Mouse (Mus musculus) left cerebral cortex, postnatal 14 days (tissue): Measurements from ENCODE around the gene Krtap15. TPM values are rescaled to one million over a fixed set of nuclear protein-coding genes. Genes with fewer than 3 reads are reported as not detected.

Experiments used
- DNase-seq, 2 experiments: peaks; one replicate each; pipeline ENCODE4 v3.0.0; 2021 to 2022; ENCODE audit warnings: low spot score in 2 of 2, mixed read lengths in 1 of 2
- intact Hi-C: fragments of 180-260 bp; cut with DNase I; formaldehyde crosslinking; loops from one replicate; pipeline ENCODE4 v1.15.1; 2025
- long read RNA-seq, 2 experiments: library from polyadenylated mRNA; stranded (forward); transcript quantifications; one replicate each; pipeline ENCODE4 v2.0.0; 2021
- total RNA-seq, 2 experiments: library from RNA; stranded (reverse); gene quantifications; 2 replicates each; pipeline ENCODE4 v1.2.3; 2021

Krtap15 gene
- total RNA-seq = not detected
- long read RNA-seq, experiment 1 = 0 reads
- long read RNA-seq, experiment 2 = 0 reads

DNA sequence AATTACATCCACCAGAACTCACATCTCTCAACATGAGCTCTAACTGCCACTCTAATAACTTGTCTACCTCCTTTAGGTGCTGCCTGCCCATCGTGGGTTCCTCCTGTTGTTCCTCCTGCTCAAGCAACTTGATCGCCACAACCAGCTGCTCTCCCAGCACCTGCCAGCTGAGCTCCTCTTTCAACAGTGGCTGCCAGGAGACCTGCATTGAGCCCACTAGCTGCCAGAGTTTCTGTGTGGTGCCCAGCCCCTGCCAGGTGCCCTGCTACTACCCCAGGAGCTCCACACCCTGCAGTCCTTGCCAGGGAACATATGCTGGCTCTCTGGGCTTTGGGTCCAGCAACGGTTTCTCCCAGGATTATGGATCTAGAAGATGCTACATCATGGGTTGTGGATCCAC is at the start of gene Krtap15:
Krtap15 (plus strand) TSS at position 150 of the 400 bp plus-strand sequence.
- intact Hi-C loops = no loop called here
- no peak for DNase-seq

DNA sequence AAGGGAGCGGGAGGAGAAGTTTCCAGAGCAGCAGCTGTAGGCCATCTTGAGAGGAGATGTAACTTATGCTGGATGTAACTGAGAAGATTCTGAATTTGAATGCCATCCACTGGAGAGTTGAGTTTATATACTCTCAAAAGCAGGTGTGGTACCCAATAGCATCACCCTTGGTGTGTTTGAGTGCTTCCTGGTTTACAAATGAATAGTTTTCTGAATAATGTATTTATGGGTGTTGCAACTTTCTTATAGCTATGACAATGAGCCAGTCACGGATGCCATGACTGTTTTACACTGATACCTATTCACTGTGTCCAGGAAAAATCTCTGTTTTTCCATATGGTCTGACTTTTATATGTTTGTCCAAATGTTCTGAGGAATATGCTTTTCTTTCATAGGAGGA is 45.9 kb upstream of the Krtap15 start, which contains the start of gene 2310057N15Rik:
2310057N15Rik (minus strand) TSS at position 101 of the 400 bp plus-strand sequence.
- no peak for DNase-seq
- intact Hi-C loops = no loop called here

DNA sequence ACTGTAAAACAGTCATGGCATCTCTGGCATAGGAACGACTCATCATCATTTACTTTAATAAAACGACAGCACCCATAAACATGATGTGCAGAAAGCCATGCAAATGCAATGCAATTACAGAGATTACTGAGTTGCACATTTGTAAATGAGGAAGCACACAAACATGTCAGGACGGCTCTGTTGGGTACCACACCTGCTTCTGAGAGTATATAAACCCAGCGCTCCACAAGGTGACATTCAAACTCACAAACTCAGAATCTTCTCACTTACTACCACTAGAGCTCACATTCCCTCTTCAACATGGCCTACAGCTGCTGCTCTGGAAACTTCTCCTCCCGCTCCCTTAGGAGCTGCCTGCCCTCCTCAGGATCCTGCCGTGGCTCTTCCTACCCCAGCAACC is 42.4 kb upstream of the Krtap15 start, which contains the start of gene Gm5965:
Gm5965 (plus strand) TSS at position 301 of the 400 bp plus-strand sequence.
- no peak for DNase-seq
- intact Hi-C loops = no loop called here

DNA sequence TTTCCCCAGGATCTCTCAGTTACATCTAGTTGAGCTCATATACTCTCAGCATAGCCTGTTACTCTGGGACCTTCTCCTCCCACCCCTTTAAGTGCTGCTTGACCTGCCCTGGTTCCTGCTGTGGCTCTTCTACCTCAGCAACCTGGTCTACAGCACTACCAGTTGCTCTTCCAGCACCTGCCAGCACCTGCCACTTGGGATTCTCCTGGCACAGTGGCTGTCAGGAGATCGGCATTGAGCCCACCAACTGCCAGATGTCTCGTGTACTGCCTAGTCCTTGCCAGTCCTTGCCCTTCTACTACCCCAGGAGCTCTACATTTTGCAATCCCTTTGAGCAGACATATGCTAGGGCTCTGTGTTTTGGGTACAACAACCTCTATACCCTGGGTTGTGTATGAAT is 33.2 kb upstream of the Krtap15 start:
- intact Hi-C loops = no loop called here
- no peak for DNase-seq

DNA sequence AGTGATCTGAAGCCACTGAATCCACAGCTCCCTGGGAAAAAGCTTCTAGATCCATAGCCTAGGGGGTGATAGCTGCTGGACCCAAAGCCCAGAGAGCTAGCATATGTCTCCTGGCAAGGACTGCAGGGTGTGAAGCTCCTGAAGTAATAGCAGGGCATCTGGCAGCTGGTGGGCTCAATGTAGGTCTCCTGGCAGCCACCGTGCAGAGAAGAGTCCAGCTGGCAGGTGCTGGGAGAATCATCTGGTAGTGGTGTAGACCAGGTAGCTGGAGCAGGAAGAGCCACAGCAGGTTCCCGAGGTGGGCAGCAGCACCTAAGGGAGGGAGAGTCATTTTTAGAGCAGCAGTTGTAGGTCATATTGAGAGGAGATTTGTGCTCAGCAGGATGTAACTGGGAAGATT is 8.2 kb upstream of the Krtap15 start, which contains the start of gene Gm20741:
Gm20741 (minus strand) TSS at position 394 of the 400 bp plus-strand sequence.
- intact Hi-C loops = no loop called here
- no peak for DNase-seq

DNA sequence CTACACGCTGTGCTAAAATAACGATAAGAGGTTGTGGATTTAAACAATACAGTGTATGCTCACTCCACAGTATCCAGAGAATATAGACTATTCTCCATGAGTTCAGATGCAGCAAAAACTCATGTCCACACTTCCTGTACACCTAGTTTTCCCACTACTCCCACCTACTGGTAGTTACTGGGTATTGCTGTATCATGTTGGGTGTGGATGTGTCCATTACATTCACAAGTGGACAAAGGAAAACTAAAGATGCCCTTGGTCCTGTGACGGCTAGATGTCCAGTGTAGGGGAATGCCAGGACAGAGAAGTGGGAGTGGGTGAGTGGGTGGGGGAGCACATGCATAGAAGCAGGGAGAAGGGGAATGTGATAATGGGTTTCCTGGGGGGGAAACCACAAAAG is 3.7 kb downstream of the Krtap15 start:
- DNase-seq = peak; percentile 11 to 15
- intact Hi-C loops = no loop called here

DNA sequence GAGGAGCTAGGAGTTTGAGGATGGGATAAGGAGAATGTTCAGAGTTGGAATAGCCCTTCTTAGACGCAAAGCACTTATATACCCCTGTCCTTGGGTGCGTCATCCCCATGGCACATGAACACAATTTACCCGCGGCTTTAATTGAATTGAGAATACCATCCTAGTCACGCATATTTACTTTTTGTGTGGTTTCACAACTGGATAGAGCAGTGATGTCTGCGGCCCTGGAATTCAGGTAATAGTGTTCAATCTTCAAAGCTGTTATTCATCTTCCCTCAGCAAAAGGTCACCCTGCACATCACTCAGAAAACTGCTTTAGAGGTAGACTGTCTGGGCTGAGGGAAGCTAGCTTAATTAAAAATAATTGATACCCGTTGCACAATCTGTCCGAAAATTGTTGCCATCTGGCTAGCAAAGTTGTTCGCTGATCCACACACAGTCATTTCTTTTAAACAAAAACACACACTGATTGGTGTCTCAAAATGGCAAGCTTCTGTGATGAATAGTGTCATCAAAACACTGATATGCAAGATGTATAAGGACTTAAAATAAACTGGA is 6.2 kb downstream of the Krtap15 start, which contains the start of gene Krtap14:
Krtap14 (minus strand) TSS at position 51 of the 558 bp plus-strand sequence.
- no peak for DNase-seq
- intact Hi-C loops = no loop called here

DNA sequence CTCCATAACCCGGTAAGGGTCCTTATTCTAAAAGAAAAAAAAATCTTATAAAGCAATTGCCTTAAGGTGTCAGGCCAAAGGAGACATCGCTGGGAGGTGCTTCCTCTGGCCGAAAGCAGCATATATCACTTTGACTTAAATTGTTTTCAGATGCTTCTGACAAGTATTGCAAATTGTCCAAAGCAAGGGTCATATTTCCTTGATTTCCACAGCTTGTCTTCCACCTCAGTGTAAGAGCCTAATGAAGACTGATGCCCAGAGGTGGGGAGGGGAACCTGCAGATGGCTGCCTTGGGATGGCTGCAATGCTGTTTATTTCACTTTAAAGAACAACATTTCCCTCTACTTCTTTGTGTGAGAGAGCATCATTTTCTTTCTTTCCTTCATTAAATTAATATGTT is 7.0 kb downstream of the Krtap15 start:
- intact Hi-C loops = no loop called here
- no peak for DNase-seq

DNA sequence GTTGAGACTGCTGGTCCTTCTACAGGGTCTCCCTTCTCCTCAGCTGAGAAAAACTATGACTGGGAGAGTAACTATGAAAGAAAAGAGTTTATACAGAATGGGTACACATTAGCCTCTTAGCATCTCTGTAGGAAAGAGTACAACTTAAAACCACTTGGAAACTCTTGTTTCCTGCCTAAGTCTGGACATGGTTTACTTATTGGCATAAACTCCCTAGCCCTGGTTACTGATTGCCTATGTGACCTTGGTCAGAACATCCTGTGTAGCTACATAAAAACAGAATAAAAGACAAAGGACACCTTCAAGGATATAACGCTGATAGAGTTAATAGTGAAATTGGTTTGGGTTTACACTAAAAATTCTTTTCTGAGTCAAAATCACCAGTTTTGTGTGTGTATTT is 27.3 kb downstream of the Krtap15 start:
- intact Hi-C loops = no loop called here
- no peak for DNase-seq

DNA sequence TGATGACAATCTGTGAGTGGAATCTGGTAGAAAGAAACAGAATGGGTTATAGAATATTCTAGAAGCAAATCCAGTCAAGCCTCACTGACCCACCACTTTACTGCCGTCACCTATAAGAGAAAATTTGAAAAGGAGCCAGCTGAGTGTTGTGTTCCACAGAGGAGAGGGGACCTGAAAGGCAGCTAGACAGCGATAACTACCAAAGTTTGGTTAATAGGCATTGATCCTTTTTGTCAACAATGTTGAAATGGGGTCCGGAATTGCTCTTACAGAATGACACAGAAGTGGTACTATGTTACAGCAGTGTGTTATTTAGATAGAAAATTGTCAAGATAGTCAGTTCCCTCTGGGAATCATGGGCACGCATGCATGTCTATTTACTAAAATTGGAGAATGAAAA is 28.5 kb downstream of the Krtap15 start:
- intact Hi-C loops = no loop called here
- DNase-seq = no peak

DNA sequence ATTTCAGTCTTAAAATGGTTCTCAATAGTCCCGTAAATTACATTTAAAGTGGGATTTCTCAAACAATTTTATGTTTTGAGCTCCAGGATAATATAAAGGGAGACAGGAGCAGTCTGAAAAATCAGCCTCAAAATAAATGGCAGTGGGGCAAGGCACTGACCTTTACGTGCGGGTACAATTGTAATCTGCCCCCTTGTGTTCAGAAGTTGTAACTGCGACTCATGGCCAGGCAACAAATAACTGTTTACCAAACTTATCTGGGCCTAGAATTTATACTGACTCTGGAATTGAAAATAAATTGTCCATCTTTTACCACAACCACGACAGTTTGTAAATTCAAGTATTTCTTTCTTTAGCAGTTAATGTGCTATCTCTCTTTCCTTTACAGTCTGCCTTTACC is 31.4 kb downstream of the Krtap15 start:
- DNase-seq = no peak
- intact Hi-C loops = no loop called here

DNA sequence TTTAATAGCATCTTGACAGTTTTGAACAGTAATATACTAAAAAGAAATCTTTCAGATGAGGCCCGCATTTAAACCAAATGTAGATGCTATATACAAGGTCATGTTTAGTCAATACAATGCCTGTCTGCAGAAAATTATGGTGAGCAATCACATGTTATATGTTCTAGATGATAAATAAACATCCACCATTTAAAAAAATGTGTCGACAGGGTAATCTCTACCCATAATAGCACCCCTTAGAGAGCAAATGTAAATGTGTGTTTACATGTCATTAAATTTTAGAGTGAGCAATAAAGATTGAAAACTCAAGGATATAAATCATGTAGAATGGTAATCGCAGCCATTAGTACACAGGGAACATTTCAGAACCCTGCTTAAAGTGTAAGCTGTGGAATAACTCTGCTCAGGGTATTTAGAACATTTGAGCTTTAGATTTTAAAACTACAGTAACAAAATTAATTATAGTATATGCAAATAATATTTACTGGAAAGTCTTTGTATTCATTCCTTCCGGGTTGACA is 44.9 kb downstream of the Krtap15 start:
- intact Hi-C loops = no loop called here
- no peak for DNase-seq

DNA sequence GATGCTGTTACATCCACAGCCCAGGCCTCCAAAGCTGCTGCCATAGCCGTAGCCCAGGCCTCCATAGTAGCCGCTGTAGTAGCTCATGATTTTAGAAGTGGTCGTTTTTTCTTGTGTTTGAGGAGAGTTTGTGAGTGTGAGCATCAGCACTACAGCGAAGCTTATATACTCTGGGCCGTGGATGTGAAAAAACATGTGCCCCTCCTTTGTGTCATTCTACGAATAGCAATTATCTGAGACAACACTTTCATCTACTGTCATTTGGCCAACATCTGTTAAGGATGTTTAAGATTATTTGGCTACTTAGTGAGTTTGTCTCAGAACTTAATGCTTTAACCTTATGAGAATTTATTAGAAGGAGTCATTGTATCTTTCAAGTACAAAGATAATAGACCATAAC is 49.3 kb downstream of the Krtap15 start, which contains the start of gene Krtap19-1:
Krtap19-1 (minus strand) TSS at position 101 of the 400 bp plus-strand sequence.
- no peak for DNase-seq
- intact Hi-C loops = no loop called here

DNA sequence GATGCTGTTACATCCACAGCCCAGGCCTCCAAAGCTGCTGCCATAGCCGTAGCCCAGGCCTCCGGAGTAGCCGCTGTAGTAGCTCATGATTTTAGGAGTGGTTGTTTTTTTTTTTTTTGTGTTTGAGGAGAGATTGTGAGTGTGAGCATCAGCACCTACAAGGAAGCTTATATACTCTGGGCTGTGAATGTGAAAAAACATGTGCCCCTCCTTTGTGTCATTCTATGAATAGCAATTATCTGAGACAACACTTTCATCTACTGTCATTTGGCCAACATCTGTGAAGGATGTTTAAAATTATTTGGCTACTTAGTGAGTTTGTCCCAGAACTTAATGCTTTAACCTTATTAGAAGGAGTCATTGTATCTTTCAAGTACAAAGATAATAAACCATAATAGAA is 54.2 kb downstream of the Krtap15 start, which contains the start of gene Krtap19-2:
Krtap19-2 (minus strand) TSS at position 101 of the 400 bp plus-strand sequence.
- no peak for DNase-seq
- intact Hi-C loops = no loop called here

DNA sequence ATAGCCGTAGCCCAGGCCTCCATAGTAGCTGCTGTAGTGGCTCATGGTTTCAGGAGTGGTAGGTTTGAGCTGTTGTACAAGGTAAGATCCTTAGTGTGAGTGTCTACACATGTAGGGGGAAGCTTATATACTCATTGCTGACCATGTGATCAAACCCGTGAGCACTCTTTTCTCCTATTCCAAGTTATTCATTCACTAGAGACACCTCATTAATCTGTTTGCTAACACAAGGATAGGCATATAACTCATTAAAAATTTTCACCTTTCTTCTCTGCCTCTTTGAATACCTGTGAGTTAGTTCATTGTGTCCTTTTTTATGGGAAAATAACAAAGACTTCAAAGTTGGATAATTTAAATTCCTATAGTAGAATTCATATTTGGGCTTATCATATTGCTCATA is 57.9 kb downstream of the Krtap15 start, which contains the start of gene Krtap19-3:
Krtap19-3 (minus strand) TSS at position 101 of the 400 bp plus-strand sequence.
- intact Hi-C loops = no loop called here
- DNase-seq = no peak

Other genes with a start within 250 kb of the Krtap15 start
- gene Krtap24-1, start 207.9 kb upstream of the Krtap15 start, total RNA-seq = not detected
- gene 2310079G19Rik, start 192.5 kb upstream of the Krtap15 start, total RNA-seq = not detected
- not detected for gene Krtap26-1, start 172.4 kb upstream of the Krtap15 start, total RNA-seq
- gene Krtap27-1, start 148.5 kb upstream of the Krtap15 start, total RNA-seq = not detected
- gene 2310061N02Rik, start 112.3 kb upstream of the Krtap15 start, total RNA-seq = not detected
- not detected for gene Krtap13-1, start 91.4 kb upstream of the Krtap15 start, total RNA-seq
- gene Krtap13, start 68.6 kb upstream of the Krtap15 start, total RNA-seq = not detected
- not detected for gene 2310034C09Rik, start 61.4 kb upstream of the Krtap15 start, total RNA-seq
- not detected for gene 2310057N15Rik, start 46.0 kb upstream of the Krtap15 start, total RNA-seq
- gene Gm5965, start 42.3 kb upstream of the Krtap15 start, total RNA-seq = not detected
- gene Gm20741, start 8.0 kb upstream of the Krtap15 start, total RNA-seq = not detected
- not detected for gene Krtap14, start 5.9 kb downstream of the Krtap15 start, total RNA-seq
- not detected for gene Krtap19-1, start 49.2 kb downstream of the Krtap15 start, total RNA-seq
- gene Krtap19-2, start 54.1 kb downstream of the Krtap15 start, total RNA-seq = not detected
- gene Krtap19-3, start 57.8 kb downstream of the Krtap15 start, total RNA-seq = not detected
- not detected for gene Krtap19-4, start 64.9 kb downstream of the Krtap15 start, total RNA-seq
- gene Krtap19-5, start 76.2 kb downstream of the Krtap15 start, total RNA-seq = not detected
- gene Krtap19-9b, start 112.0 kb downstream of the Krtap15 start, total RNA-seq = not detected
- gene Krtap16-3, start 142.7 kb downstream of the Krtap15 start, total RNA-seq = not detected
- not detected for gene Krtap22-2, start 190.5 kb downstream of the Krtap15 start, total RNA-seq
- not detected for gene Gm10229, start 195.1 kb downstream of the Krtap15 start, total RNA-seq
- gene Krtap6-1, start 211.5 kb downstream of the Krtap15 start, total RNA-seq = not detected
- gene Gm10228, start 221.3 kb downstream of the Krtap15 start, total RNA-seq = not detected
- gene Krtap6-5, start 227.7 kb downstream of the Krtap15 start, total RNA-seq = not detected
- gene 1110025L11Rik, start 243.8 kb downstream of the Krtap15 start, total RNA-seq = not detected